Mouse (Mus musculus) ovary, postnatal 36 days (tissue): ENCODE measurements around the gene Ninj2.

ENCODE experiments used
- DNase-seq: peaks from one replicate; pipeline ENCODE4 v3.0.0; 2022; ENCODE audit warnings: low spot score, mixed read lengths

Gene Ninj2

GRCm38 (mm10) chr6:120094091-120094776 lies 1.1 kb downstream of the Ninj2 start:
- DNase-seq: no peak

DNA sequence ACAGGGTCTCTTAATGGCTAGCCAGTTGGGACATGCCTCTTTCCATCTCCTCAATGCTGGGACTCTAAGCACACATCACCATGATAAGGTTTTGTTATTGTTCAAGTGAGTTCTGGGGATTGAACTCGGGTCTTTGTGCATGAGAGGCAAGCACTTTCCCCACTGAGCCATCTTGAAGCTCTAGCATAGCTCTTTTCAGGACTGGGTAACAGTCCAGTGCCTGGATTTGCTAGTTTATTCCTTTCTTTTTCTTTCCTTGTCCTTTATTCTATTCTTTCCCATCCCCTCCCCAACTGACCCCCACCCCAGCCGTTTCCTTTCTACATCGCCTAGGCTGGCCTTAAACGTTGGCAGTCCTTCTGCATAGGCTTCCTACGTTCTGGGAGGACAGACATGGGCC lies 1.9 kb downstream of the Ninj2 start:
- no peak for DNase-seq

DNA sequence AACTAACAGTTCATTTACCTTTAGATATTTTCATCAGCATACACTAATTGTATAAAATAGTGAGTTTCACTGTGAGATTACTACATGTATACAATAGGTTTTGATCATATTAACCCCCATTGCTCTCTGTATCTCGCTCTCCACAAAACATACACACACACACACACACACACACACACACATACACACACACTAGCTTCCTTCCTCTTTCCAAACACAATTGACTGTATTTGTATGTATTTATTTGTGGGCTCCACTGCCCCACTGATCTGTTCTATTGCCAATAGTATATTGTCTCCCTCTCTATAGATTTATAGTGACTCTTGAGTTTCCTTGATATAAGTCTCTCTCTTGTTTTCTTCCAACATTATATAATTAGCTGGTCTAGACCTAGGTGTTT lies 2.4 kb downstream of the Ninj2 start:
- no peak for DNase-seq

- DNase-seq: no peak
Observed at GRCm38 (mm10) chr6:120099392-120099791, 6.2 kb downstream of the Ninj2 start.

DNA sequence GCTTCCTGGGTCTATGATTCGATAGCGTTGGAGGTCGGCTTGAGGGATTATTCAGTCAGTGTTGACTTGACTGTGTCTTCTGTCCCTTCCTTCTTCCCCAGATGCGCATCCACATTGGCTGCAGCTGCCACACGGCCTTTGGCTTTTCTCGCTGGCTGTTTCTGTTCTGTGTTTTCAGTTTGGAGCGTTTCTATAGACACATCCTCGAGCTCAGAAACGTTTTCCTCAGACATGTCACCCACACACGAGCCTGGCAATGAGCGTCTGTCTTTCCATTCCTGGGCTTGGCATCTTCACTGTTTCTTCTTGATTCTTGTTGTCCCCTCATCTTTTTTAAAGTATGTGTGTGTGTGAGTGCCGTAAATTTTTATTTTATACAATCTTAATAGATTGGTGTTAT lies 8.1 kb downstream of the Ninj2 start:
- DNase-seq: no peak

DNA sequence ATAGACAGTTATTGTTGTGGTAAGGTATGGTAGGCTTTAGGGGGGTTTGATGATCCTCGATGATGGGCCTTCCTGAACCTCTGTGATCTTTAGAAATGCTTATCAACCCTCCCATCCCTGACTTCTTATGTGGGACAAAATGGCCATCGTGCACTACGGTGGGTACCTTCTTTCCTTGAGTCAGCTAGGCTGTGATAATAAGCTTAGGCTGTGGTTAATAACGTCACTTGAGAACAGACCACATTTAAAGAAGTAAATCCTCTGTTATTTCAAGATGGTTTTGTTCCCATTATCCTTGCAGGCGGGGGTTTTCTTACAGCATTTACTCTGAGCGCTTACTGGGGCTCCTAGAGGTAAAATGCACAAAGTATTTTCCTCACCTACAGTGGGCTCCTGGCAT lies 8.8 kb downstream of the Ninj2 start:
- no peak for DNase-seq

DNA sequence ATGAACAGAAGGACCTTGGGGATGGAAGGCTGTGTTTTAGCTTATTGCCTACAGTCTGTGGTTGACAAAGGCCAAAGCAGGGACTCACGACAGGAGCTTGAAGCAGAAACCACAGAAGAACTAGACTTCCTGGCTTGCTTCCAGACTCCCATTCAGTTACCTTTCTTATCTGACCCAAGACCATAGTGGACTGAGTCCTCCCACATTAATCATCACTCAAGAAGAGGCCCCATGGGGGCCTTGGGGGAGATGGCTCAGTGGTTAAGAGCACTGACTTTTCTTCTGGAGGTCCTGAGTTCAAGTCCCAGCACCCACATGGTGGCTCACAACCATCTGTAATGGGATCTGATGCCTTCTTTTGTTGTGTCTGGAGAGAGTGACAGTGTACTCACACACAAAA lies 10.0 kb downstream of the Ninj2 start:
- DNase-seq: no peak

- DNase-seq: no peak
Observed at GRCm38 (mm10) chr6:120105055-120105454, 11.9 kb downstream of the Ninj2 start.

- no peak for DNase-seq
Observed at GRCm38 (mm10) chr6:120107586-120107985, 14.4 kb downstream of the Ninj2 start.

DNA sequence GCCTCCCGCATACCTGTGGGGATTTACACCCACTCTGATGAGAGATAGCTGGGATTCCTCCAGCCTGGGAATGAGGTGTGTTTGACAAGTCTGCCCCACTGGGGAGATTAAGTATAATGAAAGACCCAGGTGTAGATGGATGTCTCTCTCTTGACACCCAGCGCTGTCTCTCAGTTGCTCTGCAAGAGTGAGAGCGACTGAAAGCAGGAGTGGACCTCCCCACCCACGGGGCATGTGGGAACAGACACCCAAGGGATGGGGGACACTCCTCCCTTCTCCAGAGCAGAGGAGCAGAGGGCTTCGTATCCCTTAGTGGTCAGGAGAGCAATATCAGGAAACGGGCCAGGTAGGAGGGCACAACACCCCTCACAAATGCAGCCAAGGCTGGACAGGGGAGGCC lies 14.9 kb downstream of the Ninj2 start:
- no peak for DNase-seq

GRCm38 (mm10) chr6:120109173-120109572 lies 16.0 kb downstream of the Ninj2 start:
- DNase-seq: peak; percentile 68

- DNase-seq: no peak
Observed at GRCm38 (mm10) chr6:120109932-120110331, 16.8 kb downstream of the Ninj2 start.

DNA sequence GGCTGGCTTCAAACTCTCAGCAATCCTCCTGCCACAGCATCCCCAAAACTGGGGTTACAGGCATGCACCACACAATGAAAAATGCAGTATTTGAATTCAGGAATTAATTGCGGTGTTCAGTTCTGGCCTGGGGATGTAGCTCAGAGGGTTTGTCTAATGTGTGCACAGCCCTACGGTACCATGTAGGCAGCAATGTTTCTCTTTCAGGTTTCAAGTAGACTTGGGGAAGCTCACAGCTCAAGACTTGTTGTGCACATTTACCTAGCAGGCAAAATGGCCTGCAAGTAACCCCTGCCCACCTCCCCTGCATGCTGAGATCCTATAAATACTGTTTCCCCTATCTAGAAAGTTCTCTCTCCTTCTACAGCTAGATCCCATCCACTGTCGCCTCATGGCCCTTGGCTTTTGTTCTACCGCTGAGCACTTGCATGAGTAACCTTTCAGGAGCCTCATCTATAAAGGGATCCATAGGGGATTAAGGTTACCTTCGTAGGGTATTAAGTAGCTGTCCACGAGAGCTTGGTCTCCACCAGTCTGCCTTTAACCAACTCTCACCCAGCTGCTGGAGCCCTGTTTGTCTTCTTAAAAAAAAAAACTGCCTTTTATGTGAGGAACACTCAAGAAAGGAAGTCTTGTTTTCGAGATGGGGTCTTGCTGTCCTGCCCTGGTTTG lies 17.7 kb downstream of the Ninj2 start:
- no peak for DNase-seq

DNA sequence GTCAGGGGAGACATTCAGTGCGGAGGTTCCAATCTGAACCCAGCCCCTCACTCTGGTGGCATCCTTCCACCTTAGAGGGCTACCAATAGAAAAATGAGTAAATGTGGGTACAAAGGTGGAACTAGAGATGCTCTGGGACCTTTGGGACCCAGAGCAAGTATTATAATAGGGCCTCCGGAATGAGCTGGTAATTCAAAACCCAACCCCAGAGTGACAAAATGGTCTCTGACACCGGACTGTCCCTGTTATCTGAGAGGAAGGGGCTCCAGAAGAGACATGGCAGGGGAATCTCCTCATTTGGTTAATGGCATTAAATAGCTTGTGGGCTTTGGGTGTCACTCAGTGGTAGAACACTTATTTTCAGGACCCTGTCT lies 18.2 kb downstream of the Ninj2 start:
- no peak for DNase-seq

DNA sequence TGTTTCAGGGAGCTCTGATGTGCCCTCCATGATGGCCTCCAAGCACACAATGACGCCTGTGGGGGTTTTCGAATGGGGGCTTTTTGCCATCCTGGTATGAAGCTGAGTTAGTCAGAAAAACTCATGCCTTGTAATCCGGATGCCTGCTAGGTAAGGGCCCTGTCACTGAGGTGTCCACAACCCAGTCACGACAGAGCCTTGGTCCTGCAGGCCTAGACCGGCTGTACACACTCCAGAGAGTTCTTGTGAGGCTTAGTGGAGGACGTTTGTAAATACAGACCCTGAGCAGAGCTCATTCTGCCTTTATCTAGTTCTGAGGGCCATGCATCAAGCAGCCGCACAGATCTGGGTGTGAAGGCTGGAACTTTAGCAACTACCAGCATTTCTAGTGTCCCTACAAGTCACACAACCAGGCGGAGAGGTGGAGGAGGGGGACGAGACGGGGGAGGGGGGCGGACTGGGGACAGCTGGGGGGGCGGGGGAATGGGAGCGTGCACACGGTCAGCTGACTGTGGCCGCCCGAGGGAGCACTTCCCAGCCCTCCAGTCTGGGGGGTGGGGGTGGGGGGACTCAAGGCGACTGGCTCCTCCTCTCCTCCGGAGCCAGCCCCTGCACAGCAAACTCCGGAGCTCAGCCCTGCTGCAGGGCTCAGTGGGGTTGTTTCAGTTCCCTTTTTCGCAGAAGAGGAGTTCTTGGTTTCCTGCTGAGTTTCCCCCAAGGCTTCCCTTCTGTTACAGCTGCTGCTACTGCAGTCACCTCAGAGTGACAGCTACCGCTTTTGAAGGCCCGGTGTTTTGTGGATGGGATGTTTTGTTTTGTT lies 19.0 kb downstream of the Ninj2 start:
- peak; percentile 75 for DNase-seq

GRCm38 (mm10) chr6:120113856-120114255 lies 20.7 kb downstream of the Ninj2 start:
- no peak for DNase-seq

- no peak for DNase-seq
Observed at GRCm38 (mm10) chr6:120114271-120114670, 21.1 kb downstream of the Ninj2 start.

- peak; percentile 34 for DNase-seq
Observed at GRCm38 (mm10) chr6:120114698-120115097, 21.5 kb downstream of the Ninj2 start.

DNA sequence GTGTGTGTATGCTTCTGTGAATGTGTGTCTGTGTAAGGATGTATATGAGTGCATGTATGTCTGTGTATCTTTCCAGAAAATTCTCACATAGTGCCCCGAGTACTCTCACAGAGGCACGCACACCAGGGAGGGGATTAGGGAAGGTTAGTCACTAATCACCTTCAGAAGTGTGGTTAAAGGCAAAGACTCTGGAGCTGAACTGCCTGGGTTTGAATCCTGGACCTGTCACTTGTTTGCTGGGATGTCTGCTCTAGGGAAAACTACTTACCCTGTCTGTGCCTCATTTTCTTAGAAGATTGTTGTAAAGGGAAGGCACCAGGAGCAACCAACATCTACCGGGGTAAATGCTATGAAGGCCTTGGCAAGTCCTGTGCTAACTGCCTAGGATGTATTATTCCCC lies 22.3 kb downstream of the Ninj2 start:
- DNase-seq: no peak

GRCm38 (mm10) chr6:120119824-120120223 lies 26.7 kb downstream of the Ninj2 start:
- DNase-seq: no peak

DNA sequence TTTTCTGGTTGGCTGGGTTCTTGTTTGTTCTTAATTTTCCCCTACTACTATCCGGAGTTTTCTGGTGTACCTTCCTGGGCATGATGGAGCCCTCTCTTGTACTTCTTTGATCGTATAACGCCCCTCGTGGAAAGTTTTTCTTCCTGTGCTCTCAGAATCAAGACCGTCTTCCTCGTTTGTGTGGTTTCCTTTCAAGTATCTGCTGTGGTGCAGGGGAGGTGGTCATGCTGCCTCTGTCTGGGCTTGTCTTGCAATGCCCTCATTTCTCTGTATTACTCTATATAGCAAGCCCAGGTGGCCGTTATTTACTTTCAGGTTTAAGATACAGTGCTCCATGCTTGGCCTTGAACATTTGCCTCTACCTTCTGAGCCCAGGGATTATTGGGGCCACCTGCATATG lies 31.5 kb downstream of the Ninj2 start:
- DNase-seq: no peak

GRCm38 (mm10) chr6:120126456-120126855 lies 33.3 kb downstream of the Ninj2 start:
- no peak for DNase-seq

DNA sequence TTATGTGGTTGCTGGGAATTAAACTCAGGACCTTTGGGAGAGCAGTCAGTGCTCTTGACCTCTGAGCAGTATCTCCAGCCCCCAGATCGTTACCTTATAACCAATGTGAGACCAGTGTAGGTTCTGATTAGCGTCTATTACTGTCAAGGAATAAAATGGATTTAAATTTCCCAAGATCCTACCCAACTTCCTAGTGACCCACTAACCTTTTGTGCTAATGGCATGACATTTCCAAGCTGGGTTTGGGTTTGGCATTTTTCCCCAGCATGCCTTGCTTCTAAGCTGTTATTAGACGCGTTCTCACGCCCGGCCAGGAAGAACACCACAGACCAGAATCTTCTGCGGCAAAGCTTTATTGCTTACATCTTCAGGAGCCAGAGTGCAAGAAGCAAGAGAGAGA lies 34.2 kb downstream of the Ninj2 start:
- no peak for DNase-seq
